Mouse (Mus musculus): Measurements from ENCODE around the gene Ipo7.
"Not testable (repeated sequence)": the region's sequence is repeated elsewhere in the genome, so short reads cannot be mapped to it uniquely, and the experiment has no call there.

Ipo7 gene

DNA sequence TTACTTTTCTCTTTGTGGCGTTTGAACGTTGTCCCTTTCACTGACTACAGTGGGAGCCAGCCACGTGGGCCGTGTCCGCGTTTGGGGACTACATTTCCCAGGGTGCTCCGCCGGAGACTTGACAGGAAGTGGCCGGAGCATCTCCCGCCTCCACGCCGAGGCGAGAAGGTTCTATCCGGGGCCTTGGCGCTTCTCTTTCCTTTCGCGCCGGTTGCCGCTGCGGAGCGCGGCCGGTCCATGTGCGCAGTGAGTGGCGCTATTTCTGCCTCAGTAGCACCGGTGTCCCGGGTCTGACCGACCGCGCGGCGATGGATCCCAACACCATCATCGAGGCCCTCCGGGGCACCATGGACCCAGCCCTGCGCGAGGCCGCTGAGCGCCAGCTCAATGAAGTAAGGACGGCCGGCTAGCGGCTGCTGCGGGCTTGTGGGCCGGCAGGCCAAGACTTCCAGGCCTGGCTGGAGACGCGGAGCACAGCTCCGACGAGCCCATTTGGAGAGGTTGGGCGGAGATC lies at the start of gene Ipo7:
TSS of gene Ipo7 (plus strand) at position 158 of the 514 bp plus-strand sequence.
- in situ Hi-C loops (cut with MboI; ENCODE audit: low sequenced_read_pairs): no loop called here

DNA sequence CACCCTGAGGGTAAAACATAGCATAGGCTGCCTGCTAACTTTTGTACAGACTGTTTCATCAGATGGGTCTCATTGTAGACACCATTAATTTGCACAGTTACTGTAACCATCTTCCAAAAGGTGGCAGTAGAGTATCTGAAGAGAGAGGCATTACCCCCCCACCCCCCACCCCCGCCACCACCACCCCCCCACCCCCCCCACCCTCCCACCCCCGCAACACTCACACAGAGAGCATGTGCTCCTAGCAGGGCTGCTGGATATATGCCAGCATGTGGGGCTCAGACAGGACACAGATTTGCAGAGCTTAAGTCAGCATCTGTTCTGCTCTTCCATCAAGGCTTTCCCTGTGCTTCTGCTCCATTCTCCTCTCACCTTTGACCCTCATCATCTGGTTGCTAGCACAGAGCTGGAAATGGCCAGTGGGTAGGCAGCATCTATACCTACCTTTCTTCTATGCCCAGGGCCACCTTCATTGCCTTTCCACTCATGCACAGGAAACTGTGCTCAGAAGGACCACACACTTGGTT lies 49.1 kb upstream of the Ipo7 start:
- in situ Hi-C loops (cut with MboI; ENCODE audit: low sequenced_read_pairs): no loop called here

DNA sequence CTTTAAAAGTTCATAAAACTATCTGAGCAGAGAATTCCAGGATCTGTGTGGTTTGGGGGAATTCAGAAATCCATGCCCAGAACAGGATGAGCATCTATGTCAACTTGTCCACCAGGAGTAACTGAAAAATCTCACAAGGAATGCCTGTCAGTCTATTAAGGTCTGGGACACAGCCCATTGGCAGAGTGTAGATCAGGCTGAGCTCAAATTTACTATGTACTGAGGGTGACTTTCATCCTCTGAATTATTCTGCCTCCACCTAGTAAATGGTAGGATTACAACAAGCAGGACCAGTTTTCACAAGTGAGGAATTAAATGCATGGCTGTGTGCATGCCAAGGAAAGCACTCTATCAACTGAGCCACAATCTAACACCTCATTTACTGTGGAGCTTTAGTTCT lies 48.5 kb upstream of the Ipo7 start:
- in situ Hi-C loops (cut with MboI; ENCODE audit: low sequenced_read_pairs): no loop called here

DNA sequence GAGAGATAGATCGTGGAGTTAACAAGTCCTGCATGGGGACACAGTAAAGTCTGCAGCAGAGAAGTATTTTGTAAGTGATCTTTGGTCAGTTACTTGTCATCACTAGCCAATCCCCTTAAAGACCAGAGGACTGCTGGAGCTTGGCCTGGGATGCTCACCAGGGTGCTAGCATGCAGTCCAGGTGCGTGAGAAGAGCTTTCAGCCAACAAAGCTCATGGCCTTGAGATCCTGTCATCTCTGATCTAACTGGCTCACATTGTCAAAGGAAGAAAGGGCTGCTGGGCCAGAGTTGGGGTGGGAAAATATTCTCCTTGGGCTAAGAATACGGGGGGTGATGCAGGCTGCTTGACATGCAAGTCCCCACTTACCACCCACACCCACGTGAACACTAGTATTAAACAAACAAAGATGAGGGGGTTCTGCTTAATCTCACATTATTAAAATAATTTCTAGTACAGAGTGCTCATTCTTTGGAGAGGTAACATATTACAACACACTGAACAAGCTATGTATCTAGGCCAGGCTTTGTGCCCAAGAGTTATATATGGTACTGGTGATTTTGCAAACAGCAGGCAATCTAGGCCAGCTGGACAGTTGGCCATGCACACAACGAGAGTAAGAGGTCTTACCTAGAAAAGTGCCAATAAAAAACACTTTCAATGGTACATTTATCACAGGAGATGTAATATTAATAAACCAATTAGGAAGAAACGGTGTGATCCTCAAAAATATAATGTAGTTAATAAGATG lies 41.9 kb upstream of the Ipo7 start:
- in situ Hi-C loops (cut with MboI; ENCODE audit: low sequenced_read_pairs): no loop called here

DNA sequence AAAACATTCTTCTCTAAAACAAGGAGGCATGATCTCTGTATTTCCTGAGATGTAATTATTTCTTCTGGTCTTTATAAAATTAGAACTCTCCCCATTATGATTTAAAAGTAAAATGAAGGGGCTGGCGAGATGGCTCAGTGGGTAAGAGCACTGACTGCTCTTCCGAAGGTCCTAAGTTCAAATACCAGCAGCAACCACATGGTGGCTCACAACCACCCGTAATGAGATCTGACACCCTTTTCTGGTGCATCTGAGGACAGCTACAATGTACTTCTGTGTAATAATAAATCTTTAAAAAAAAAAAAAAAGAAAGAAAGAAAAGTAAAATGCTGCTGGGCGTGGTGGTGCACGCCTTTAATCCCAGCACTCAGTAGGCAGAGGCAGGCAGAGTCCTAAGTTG lies 40.9 kb upstream of the Ipo7 start:
- in situ Hi-C loops (cut with MboI; ENCODE audit: low sequenced_read_pairs): not testable (repeated sequence)

DNA sequence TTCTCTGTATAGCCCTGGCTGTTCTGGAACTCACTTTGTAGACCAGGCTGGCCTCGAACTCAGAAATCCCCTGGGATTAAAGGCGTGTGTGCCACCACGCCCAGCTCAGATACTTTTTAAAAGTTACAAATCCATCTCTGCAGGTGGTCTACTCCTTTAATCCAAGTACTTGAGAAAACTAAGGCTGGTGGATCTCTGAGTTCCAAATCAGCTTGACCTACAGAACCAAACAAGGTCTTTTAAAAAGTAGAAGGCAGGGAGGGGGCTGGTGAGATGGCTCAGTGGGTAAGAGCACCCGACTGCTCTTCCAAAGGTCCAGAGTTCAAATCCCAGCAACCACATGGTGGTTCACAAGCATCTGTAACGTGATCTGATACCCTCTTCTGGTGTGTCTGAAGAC lies 33.5 kb upstream of the Ipo7 start:
- in situ Hi-C loops (cut with MboI; ENCODE audit: low sequenced_read_pairs): not testable (repeated sequence)

DNA sequence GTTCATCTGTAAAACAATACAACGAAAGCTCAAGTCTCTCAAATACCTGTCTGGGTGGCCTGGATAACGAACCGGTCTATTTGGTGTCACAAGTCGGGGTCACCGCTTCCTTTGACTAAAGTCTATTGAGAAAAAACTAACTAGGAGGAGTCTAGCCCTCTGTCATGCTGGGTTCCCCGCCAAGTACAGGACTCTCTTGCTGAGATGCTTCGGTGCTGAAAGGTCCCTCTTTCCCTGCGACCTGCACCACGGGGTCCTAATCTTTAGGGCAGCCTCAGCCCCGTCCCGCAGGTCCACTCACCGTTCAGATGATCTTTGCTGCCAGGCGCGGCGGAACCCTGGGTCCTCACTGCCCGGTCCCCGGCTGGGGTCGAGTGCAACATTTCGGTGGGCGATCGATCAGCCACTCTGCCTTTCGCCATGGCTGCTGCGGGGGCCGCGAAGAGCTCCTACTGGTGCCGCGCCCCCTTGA lies 32.4 kb upstream of the Ipo7 start:
- in situ Hi-C loops (cut with MboI; ENCODE audit: low sequenced_read_pairs): no loop called here

DNA sequence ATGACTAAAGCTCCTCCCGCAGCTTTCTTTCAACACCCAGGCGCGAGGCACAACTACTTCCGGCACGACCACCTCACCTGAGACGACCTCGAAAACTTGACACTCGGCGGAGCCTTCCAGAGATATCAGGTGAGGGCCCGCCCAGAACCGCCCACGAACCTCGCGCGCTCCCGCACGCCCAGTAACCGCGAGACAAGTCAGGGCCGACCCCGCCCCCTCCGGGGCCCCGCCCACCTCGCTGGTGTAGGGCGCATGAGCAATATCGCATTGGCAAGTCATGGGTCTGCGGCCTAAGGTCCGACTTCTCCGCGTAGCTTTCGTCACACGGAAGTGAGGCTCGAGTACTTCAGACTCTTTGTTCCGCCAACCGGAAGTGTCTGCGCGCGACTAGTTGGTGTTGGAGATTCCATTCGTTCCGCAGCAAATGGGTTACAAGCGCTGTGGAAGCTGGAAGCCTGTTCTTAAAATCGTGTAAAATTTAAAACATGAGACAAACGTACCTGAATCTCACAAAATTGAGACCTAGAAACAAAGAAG lies 31.9 kb upstream of the Ipo7 start:
- in situ Hi-C loops (cut with MboI; ENCODE audit: low sequenced_read_pairs): no loop called here

DNA sequence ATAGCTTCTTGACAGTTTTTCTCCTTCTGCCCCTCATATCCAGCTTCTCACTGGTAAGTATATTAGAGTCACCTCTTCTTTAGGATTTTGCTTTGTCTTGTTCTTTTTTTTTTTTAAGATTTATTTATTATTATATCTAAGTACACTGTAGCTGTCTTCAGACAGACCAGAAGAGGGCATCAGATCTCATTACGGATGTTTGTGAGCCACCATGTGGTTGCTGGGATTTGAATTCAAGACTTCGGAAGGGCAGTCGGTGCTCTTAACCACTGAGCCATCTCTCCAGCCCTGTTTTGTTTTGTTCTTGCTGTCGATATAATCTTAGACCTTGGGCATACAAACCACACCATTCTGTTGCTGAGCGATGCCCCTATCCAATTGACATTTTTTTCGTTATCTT lies 31.3 kb upstream of the Ipo7 start, which contains the start of gene Tmem41b:
TSS of gene Tmem41b (minus strand) at position 155 of the 400 bp plus-strand sequence.
- in situ Hi-C loops (cut with MboI; ENCODE audit: low sequenced_read_pairs): not testable (repeated sequence)

DNA sequence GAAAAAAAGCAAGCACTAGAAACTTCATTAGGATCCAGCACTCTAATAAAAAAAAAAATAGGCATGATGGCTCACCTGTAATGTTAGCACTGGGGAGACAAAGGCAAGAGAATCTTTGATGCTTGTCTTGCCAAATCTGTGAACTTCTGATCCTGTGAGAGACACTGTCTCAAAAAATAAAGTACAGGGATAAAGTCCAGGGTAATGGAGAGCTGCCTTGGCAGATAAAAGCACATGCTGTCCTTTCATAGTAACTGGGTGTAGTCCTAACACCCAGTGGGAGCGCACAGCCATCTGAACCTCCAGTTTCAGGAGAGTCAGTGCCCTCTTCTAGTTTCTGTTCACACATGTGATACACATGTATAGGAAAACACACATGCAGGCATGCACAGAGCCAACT lies 26.8 kb upstream of the Ipo7 start:
- in situ Hi-C loops (cut with MboI; ENCODE audit: low sequenced_read_pairs): no loop called here

DNA sequence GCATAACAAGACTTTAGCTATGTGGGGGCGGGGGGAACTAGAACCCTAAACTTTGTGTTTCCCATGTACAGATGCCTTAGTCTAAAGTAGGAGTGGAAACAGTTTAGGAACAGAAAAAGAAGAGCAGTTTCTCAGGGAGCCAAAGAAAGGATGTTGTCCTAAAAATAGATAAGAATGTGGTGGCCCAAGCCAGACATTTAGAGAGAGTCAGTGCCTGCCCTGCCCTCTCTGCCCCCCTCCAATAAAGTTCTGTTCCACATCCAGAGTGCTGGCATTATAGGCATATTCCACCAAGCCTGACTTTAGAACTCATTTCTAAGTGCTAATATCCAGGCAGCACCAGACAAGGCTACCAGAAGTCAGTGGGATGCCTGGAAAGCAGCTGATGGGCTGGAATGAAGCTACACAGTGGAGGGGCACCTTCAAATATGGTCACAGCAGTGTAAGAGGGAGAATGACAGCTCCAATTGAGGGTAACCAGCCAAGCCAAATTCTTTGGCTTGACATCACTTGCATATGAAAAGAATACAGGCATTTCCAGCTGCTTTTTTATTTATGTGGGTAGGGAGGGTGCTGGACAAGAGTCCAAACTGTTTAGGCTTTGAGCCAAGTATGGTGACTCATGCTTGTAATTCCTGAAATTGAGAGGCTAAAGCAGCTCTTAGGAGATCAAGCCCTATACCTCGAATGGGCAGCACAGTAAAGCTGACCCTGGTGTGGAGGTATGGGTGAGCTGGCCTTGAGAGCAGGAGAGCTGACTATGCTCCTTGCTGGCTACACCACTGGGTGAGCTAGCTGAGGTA lies 24.7 kb upstream of the Ipo7 start:
- in situ Hi-C loops (cut with MboI; ENCODE audit: low sequenced_read_pairs): no loop called here

DNA sequence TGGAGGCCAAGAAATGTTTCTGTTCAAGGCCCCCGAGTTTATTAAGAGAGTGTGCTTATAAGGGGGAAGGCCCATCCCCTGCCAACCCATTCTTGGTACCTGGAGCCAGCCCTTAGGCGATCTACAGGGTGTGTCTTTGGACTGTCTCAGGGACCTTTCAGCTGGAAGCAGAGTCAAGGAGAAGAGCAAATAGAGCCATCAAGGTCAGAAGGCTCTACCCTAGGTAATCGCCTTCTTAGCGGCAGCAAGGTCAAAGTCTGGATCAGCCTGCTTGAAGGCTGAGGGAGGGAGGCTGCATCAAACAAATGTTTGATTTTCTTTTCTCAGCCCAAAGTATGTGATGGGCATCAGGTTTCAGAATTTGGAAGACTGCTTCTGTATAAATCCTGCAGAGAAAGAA lies 19.7 kb upstream of the Ipo7 start:
- in situ Hi-C loops (cut with MboI; ENCODE audit: low sequenced_read_pairs): no loop called here

DNA sequence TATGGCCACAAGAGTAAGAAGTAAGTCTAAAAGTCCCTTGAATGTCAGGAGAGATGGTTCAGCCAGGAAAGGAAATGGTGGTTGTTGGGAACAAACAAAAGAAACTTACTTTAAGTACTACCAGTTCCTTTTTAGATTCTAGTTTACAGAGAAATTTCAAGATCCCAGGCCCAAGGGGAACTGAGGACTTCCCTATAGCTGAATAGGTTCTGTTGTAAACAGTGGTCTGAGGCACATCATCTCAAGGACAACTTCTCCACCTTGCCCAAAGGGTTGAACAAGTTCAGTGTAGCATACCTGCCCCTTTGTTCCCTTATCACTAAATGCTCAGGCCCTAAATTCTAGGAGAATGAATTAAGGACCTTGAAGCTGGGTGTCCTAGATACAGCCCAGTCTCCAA lies 16.0 kb upstream of the Ipo7 start:
- in situ Hi-C loops (cut with MboI; ENCODE audit: low sequenced_read_pairs): no loop called here

DNA sequence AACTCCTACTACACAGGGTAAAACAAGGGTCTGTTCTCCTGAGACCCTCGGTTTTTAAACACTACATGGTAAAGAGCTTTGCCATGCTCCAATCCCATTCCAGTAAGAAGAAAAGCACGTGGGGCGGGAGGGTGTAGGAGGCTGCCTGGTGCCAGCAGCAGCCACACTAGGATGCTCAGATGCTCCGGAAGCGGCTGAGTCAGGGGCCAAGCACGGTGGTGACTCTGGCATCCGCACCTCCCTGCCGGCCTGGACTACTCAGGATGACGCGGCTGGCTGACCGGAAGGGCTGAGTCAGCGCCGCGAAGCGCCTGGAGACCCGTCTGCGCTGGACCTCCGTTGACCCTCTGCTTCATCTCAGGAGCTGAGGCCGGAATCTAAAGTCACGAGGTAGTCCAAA lies 15.1 kb upstream of the Ipo7 start:
- in situ Hi-C loops (cut with MboI; ENCODE audit: low sequenced_read_pairs): no loop called here

DNA sequence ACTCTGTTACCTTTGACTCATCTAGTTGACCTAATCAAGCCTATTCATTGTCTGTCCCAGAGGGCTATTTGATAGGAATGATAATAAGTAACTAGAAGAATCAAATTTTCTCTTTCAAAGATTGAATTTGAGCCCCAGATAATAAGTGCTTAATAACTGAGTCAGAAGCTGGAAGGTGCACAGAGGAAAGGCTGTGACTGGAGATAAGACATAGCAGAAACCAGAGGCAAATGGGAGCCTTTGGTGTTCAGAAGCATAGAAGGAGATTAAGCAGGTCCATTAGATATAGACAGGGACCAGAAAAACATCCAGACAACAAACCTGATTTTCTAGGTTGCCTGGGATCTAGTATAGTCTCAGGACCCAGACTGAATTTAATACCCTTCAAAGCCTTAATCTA lies 12.1 kb upstream of the Ipo7 start:
- in situ Hi-C loops (cut with MboI; ENCODE audit: low sequenced_read_pairs): no loop called here

DNA sequence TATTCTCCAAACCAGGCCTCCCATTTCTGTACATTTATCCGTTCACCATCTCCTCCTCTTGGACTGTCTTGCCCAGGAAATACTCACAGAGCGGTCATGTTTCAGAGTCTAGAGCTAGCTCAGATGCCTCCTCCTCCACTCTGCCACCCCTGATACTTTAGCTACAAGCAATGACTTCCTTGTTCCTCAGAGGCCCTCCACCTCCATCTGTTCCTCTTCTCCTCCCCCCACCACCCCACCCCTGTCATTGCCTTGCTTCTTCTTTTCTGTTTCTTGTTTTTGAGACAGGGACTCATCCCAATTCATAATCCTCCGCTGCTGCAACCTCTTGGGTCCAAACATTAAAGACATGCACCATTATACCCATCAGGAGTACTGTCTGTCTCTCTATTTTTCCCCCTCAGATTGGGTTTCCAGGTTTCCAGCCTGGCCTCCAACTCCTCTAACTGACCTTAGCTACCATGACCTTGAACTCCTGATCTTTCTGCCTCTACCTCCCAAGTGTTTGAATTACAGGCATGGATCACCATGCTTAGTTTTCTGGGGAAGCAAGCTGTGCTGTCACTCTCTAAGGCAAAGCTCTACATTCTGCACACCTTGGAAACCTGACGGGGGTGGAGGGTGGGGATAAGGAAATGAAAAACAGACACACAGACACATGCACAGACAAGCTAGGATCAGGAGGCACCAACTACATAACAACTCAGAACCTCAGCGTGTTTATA lies 11.4 kb upstream of the Ipo7 start:
- in situ Hi-C loops (cut with MboI; ENCODE audit: low sequenced_read_pairs): no loop called here

DNA sequence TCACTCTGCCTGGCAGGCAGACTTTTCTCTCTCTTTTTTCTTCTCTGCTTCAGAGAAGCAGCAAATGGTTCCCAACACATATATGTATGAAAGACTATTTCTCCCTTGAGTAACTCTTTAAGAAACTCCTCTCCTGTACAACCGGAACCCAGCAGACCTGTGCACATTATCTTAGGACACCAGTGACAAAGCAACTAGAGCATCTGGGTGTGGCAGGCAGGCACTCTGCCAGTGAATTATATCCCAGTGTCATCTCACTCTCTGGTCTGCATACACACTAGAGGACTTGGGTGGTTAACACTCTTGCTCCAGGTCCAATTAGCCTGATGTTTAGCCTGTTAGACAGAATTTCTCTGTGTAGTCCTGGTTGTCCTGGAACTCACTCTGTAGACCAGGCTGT lies 9.6 kb upstream of the Ipo7 start:
- in situ Hi-C loops (cut with MboI; ENCODE audit: low sequenced_read_pairs): no loop called here

DNA sequence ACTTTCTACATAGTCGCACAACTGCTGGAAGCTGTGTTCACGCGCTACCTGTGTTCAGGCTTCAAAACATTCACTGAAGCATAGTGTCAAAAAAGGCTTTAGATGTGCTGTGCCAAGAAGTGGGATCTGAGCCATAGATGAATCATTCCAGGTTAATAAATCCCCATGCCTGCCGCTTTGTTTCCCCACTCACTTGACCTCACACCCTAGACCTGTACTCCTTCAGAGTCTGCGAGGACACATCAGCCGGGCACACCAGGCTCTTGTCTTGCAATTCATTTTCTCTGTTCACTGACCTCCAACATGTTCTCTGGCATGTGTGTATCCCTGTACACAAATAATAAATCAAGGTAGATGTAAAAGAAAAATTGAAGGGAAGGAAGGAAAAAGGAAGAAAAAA lies 9.0 kb upstream of the Ipo7 start:
- in situ Hi-C loops (cut with MboI; ENCODE audit: low sequenced_read_pairs): no loop called here

DNA sequence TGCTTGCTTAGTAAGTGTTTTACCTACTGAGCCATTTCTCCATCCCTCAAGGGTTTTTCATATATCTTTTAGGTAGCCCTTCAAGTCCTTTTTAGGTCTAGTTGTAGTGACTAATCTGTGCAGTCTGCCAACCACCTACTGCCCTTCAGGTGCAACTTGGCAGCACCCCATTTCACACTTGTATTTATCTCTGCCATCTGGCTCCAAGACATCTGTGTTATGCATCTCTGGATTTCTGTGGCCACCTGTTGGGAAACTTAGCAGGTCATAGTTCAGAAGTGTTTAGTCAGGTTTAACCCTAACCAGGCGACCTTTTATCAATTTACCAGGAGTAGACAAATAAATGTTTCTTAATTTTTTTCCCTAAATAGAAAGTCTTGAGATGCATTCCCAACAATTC lies 6.7 kb upstream of the Ipo7 start:
- in situ Hi-C loops (cut with MboI; ENCODE audit: low sequenced_read_pairs): no loop called here

DNA sequence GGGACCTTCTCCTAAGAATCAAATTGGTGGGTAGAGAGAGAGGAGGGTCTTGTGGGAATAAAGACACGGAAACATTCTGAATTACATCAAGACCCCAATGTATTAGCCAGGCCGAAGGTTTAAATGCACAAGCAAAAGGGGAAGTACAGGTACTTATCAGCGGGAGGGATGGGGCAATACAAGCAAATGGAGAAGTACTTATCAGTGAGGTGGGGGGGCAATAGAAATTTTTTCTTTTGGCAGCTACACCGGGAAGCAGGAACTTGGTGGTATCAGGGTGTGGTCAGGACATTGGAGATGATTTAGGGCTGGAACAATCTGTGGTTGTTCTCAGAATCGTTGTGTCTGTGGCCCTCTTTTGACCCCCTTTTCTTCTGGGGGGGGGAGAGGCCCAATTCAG lies 3.8 kb upstream of the Ipo7 start:
- in situ Hi-C loops (cut with MboI; ENCODE audit: low sequenced_read_pairs): no loop called here

All from CH12F3 (cell line).